Mouse (Mus musculus) embryonic facial prominence, embryonic 10.5 days (tissue): Measurements from ENCODE around the gene Lpin3. TPM values are rescaled to one million over a fixed set of nuclear protein-coding genes. Genes with fewer than 3 reads are reported as not detected.

Source experiments
- DNase-seq: peaks from one replicate; pipeline ENCODE4 v3.0.0-alpha.2; 2017; ENCODE audit warnings: low spot score
- H3K27ac ChIP-seq: fragments of 300-500 bp; sonication (generic); replicated peaks from 2 replicates; pipeline ENCODE4 v1.5.1; 2016; ENCODE audit warnings: mild to moderate bottlenecking
- H3K27me3 ChIP-seq: fragments of 300-500 bp; sonication (generic); replicated peaks from 2 replicates; pipeline ENCODE4 v1.6.1; 2016; ENCODE audit warnings: low read depth, mild to moderate bottlenecking; ENCODE audit not compliant: poor library complexity, severe bottlenecking
- H3K36me3 ChIP-seq: fragments of 300-500 bp; sonication (generic); replicated peaks from 2 replicates; pipeline ENCODE4 v1.6.1; 2016; ENCODE audit warnings: mild to moderate bottlenecking, moderate library complexity
- H3K4me1 ChIP-seq: fragments of 300-500 bp; sonication (generic); 2 replicates; pipeline ENCODE4 v1.6.1; 2016
- H3K4me3 ChIP-seq: fragments of 300-500 bp; sonication (generic); 2 replicates; pipeline ENCODE4 v1.5.1; 2016; ENCODE audit warnings: mild to moderate bottlenecking, moderate library complexity
- H3K9me3 ChIP-seq: fragments of 300-500 bp; sonication (generic); 2 replicates; pipeline ENCODE4 v1.6.1; 2016; ENCODE audit warnings: mild to moderate bottlenecking
- WGBS: fragments of 180-500 bp; shearing (Covaris S2); methylation state at CpG from one replicate; pipeline ENCODE4 v1.1.7; 2016; 5-methylcytosine and 5-hydroxymethylcytosine counted together
- polyA plus RNA-seq: library from polyadenylated mRNA; unstranded; fragments of >200 nt; fragmentation: Nextera tagmentation; extraction: Ambion mirVana; gene quantifications from 2 replicates; pipeline ENCODE4 v1.2.1, GENCODE M21; 2016

Gene Lpin3
- polyA plus RNA-seq, 1 experiment from 2014 or later, result 2.0 TPM

DNA sequence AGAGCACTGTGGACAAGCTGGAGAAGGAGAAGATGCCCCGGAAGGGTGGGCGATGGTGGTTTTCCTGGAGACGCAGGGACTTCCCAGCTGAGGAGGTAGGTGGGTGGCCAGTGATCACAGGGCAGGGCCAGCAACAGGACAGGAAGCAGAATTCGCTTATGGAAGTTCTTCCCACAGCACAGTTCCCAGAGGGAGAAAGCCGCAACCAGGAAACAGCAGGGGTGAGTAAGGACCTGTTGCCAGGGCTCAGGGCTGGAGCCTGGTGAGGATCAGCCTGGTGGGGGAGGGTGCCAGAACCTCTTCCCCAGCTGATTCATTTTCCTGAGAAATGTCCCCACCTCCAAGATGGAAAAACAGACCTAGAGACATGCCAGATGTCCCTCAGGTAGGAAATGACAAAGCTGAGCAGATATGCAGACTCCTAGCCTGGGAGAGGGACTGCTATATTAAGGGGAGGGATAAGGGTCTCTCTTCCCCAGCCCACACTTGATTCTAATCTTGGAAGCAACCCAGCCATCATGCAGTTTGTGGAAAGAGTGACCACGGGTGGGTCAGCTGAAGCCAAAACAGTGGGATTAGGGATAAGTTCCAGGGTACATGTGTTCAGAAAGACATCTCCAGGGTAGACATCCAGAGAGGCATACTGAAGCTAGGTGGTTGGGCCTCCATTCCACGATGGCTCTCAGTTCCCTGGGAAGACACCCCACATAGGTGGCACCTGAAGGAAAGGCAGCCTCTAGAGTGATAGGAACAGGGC, 21.4 kb downstream of the Lpin3 start:
- no peak for DNase-seq
- H3K9me3 ChIP-seq, result no peaks in the 10 kb centered on the region
- peaks cover 3% of the 10 kb centered on the region; the same call in 1 of the 2 replicates for H3K4me1 ChIP-seq
- H3K27me3 ChIP-seq, result 0 out of 2 replicates have a peak, but pooled peaks cover under 1% of the 10 kb centered on the region
- WGBS, result 81% methylated on average over 7 of the region's 7 CpGs
- H3K27ac ChIP-seq, result no peak overlapping the region
- H3K36me3 ChIP-seq, result no peaks in the 10 kb centered on the region
- H3K4me3 ChIP-seq, result no peak overlapping the region

- 95% methylated on average over 12 of the region's 12 CpGs for WGBS
- Histone ChIP-seq H3K4me1 (peaks cover 11% of the 10 kb centered on the region; the same call in 1 of the 2 replicates), H3K36me3 (peaks cover 6% of the 10 kb centered on the region; the same call in 1 of the 2 replicates), H3K27me3 (peaks cover 35% of the 10 kb centered on the region), H3K9me3 (no peaks in the 10 kb centered on the region), H3K27ac (no peak overlapping the region; the same call in 1 of the 2 replicates), H3K4me3 (no peak overlapping the region)
- no peak for DNase-seq
Measured at GRCm38 (mm10) chr2:160905301-160905700, 24.8 kb downstream of the Lpin3 start.

DNA sequence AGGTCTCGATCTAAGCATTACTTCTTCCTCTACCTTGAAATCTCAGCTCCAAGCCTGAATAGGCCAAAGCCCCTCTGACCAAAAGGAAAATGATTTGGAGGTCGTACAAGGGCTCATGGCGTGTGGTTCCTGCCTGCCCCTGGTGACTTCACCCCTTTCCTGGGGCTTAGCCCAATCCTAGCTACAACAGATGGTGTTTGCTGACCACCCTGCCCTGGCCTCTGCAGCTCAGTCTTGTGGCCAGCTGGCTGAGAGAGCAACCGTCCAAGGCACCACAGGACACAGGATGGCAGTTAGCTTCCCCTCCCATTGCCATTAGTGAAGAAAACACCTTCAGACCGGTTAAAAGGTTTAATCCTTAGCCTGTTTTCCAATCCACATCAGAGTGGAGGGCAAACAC, 25.6 kb downstream of the Lpin3 start:
- no peak for DNase-seq
- no peaks in the 10 kb centered on the region for H3K9me3 ChIP-seq
- H3K4me1 ChIP-seq, result peaks cover 11% of the 10 kb centered on the region; the same call in 1 of the 2 replicates
- no peak overlapping the region for H3K27ac ChIP-seq
- peaks cover 6% of the 10 kb centered on the region; the same call in 1 of the 2 replicates for H3K36me3 ChIP-seq
- H3K4me3 ChIP-seq, result no peak overlapping the region
- H3K27me3 ChIP-seq, result peaks cover 43% of the 10 kb centered on the region
- 82% methylated on average over 5 of the region's 5 CpGs for WGBS

GRCm38 (mm10) chr2:160908607-160909006, 28.1 kb downstream of the Lpin3 start:
- peaks cover 22% of the 10 kb centered on the region for H3K4me1 ChIP-seq
- 61% methylated on average over 18 of the region's 18 CpGs for WGBS
- H3K4me3 ChIP-seq, result no peak overlapping the region
- no peak for DNase-seq
- H3K27me3 ChIP-seq, result peaks cover 68% of the 10 kb centered on the region
- no peaks in the 10 kb centered on the region for H3K9me3 ChIP-seq
- peaks cover 6% of the 10 kb centered on the region; the same call in 1 of the 2 replicates for H3K36me3 ChIP-seq
- H3K27ac ChIP-seq, result no peak overlapping the region

- DNase-seq, result no peak
- Histone ChIP-seq H3K27me3 (peaks cover 88% of the 10 kb centered on the region), H3K36me3 (peaks cover 6% of the 10 kb centered on the region; the same call in 1 of the 2 replicates), H3K4me3 (no peak overlapping the region), H3K9me3 (no peaks in the 10 kb centered on the region), H3K27ac (no peak overlapping the region), H3K4me1 (peaks cover 28% of the 10 kb centered on the region)
- 86% methylated on average over 5 of the region's 5 CpGs for WGBS
Measured at GRCm38 (mm10) chr2:160910633-160911032, 30.2 kb downstream of the Lpin3 start.

DNA sequence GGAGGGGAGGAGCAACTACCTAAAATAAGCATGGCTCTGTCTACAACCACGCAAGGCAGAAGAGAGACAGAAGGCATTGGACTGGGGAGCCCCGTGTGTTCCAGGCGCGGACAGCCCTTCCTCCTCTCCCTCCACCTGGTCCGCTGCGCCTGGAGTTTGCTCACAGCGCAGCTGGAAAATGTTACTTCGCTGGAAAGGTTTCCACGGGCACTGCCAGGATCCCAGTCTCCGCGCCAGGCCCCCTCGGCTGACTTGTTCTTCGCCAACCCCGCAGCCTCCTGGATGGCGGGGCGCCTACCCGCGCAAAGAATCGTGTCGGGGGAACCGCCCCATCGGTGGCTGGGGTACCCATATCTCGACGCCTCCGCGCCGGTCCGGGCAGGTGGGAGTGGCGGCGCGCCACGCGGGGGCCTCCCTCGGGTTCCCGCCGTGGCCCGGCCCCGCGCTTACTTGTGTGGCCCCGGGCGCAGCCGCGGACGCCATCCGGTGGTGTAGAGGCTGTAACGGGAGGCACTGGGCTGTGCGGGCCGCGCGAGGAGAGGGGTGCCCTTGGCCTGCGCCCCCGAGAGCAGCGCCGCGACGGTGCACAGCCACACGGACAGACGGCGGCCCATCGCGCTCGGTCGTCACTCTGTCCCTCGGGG, 31.2 kb downstream of the Lpin3 start:
- peak overlapping the region; percentile 83 for H3K27ac ChIP-seq
- peaks cover 99% of the 10 kb centered on the region for H3K27me3 ChIP-seq

GRCm38 (mm10) chr2:160912231-160912671, 31.8 kb downstream of the Lpin3 start, which contains the start of gene Emilin3:
Emilin3 (minus strand) TSS chr2:160912328.
- under 1% methylated on average over 46 of the region's 46 CpGs for WGBS
- Histone ChIP-seq H3K4me3 (peak within 1 kb of the TSS; percentile 71), H3K27me3 (peaks cover 95% of the 10 kb centered on the region), H3K9me3 (no peaks in the 10 kb centered on the region), H3K27ac (peak within 1 kb of the TSS; percentile 83), H3K36me3 (peaks cover 6% of the 10 kb centered on the region; the same call in 1 of the 2 replicates), H3K4me1 (peaks cover 32% of the 10 kb centered on the region)
- peak; percentile 80 for DNase-seq

More for the DNA sequence above, 31.2 kb downstream of the Lpin3 start:
- Histone ChIP-seq H3K4me3 (peak overlapping the region; percentile 71), H3K9me3 (no peaks in the 10 kb centered on the region), H3K36me3 (peaks cover 6% of the 10 kb centered on the region; the same call in 1 of the 2 replicates), H3K4me1 (peaks cover 30% of the 10 kb centered on the region)
- peak; percentile 52 for DNase-seq
- 1% methylated on average over 64 of the region's 64 CpGs for WGBS

DNA sequence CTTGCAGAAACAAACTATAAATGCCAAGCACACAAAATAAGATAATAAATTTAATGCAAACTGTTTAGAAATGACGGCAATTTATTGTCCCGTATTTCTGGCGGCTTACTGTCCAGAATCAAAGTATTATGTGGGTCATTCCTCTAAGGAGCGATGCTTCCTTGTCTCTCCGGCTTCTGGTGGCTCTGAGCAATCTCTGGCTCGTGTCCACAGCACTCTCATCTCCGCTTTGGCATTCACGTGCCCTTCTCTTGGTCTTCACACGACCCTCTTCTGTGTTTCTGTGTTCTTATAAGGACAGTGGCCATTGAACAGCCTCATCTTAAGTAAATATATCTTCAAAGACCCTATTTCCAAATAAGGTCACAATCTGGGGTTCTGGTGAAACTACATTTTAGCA, 34.2 kb downstream of the Lpin3 start:
- H3K4me1 ChIP-seq, result peaks cover 47% of the 10 kb centered on the region
- no peak overlapping the region for H3K4me3 ChIP-seq
- WGBS, result 86% methylated on average over 9 of the region's 9 CpGs
- peaks cover 71% of the 10 kb centered on the region for H3K27me3 ChIP-seq
- H3K27ac ChIP-seq, result no peak overlapping the region
- H3K36me3 ChIP-seq, result no peaks in the 10 kb centered on the region
- no peaks in the 10 kb centered on the region for H3K9me3 ChIP-seq
- no peak for DNase-seq

- 0 out of 2 replicates have a peak overlapping the region, but pooled peaks have one; percentile 19 for H3K27ac ChIP-seq
- no peak overlapping the region for H3K4me3 ChIP-seq
- DNase-seq, result no peak
- WGBS, result 77% methylated on average over 13 of the region's 13 CpGs
- H3K9me3 ChIP-seq, result no peaks in the 10 kb centered on the region
- peaks cover 61% of the 10 kb centered on the region for H3K4me1 ChIP-seq
- H3K27me3 ChIP-seq, result peaks cover 57% of the 10 kb centered on the region
- H3K36me3 ChIP-seq, result no peaks in the 10 kb centered on the region
Measured at GRCm38 (mm10) chr2:160915821-160916610, 35.5 kb downstream of the Lpin3 start.

DNA sequence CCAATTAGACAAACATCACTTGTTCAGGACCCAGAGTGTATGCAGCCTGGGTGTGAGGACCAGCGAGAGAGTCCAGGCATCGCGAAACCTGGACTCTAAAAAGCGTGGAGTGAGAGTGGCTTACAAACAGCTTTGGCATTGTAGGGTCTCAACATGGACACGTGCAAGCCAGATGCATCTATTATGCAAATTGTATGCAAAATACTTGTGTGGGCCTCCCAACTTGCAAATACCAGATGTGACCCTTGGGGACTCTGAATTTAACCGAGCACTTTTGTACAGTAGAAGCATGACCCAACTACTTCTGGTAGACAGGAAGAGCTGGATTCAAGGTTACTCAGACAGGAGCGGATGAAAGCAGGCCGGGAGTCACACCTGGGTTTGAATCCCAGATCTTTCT, 36.2 kb downstream of the Lpin3 start:
- Histone ChIP-seq H3K9me3 (no peaks in the 10 kb centered on the region), H3K27me3 (peaks cover 50% of the 10 kb centered on the region), H3K27ac (no peak overlapping the region), H3K4me3 (no peak overlapping the region), H3K4me1 (peaks cover 63% of the 10 kb centered on the region), H3K36me3 (no peaks in the 10 kb centered on the region)
- no peak for DNase-seq
- 86% methylated on average over 8 of the region's 8 CpGs for WGBS

- Histone ChIP-seq H3K27ac (no peak overlapping the region), H3K4me1 (peaks cover 60% of the 10 kb centered on the region)
Measured at GRCm38 (mm10) chr2:160917313-160917712, 36.8 kb downstream of the Lpin3 start.

More at GRCm38 (mm10) chr2:160917313-160917712, 36.8 kb downstream of the Lpin3 start:
- Histone ChIP-seq H3K4me3 (no peak overlapping the region), H3K27me3 (peaks cover 44% of the 10 kb centered on the region), H3K36me3 (no peaks in the 10 kb centered on the region), H3K9me3 (no peaks in the 10 kb centered on the region)
- 94% methylated on average over 3 of the region's 3 CpGs for WGBS
- no peak for DNase-seq
